Mouse (Mus musculus): ENCODE measurements around the gene Srsf6. TPM values are rescaled to one million over a fixed set of nuclear protein-coding genes. Genes with fewer than 3 reads are reported as not detected.

Gene Srsf6
- total and polyA plus RNA-seq, 2 experiments from 2014 or later = 59.2 to 71.6 TPM

GRCm38 (mm10) chr2:162899880-162900589 is 31.3 kb upstream of the Srsf6 start:
- WGBS = 51% methylated on average over 12 of the region's 12 CpGs

GRCm38 (mm10) chr2:162900590-162900916 is 30.8 kb upstream of the Srsf6 start:
- WGBS = 15% methylated on average over 2 of the region's 2 CpGs
- ATAC-seq (ENCODE audit: insufficient read depth, low read depth) = no peak
- no peaks in the 10 kb centered on the region for H3K4me1 ChIP-seq (ENCODE audit: control insufficient read depth, insufficient read depth)
- H3K27ac ChIP-seq (ENCODE audit: low read depth) = no peak overlapping the region
- no peak for DNase-seq (ENCODE audit: low spot score)
- H3K36me3 ChIP-seq (replicated peaks; ENCODE audit: control insufficient read depth, insufficient read depth, low read length) = no peaks in the 10 kb centered on the region
- H3K4me3 ChIP-seq (ENCODE audit: low read depth, low read length) = no peak overlapping the region
- H3K9me3 ChIP-seq (replicated peaks; ENCODE audit: control insufficient read depth, low read length) = no peaks in the 10 kb centered on the region
- H3K27me3 ChIP-seq (ENCODE audit: control insufficient read depth, insufficient read depth, low read length) = no peaks in the 10 kb centered on the region
- no peak overlapping the region for H3K4me2 ChIP-seq (ENCODE audit: low read depth, low read length)
- no peak overlapping the region for H3K9ac ChIP-seq (replicated peaks; ENCODE audit: low read depth, low read length)
- TF ChIP-seq EP300 (IDR thresholded peaks at IDR 0.05; ENCODE audit: low read depth) (no peak), CTCF (IDR thresholded peaks at IDR 0.05; ENCODE audit: low read depth) (no peak)

More at GRCm38 (mm10) chr2:162899880-162900589, 31.3 kb upstream of the Srsf6 start:
- TF ChIP-seq EP300 (IDR thresholded peaks at IDR 0.05; ENCODE audit: low read depth) (no peak), CTCF (IDR thresholded peaks at IDR 0.05; ENCODE audit: low read depth) (no peak)
- H3K4me1 ChIP-seq (ENCODE audit: control insufficient read depth, insufficient read depth) = no peaks in the 10 kb centered on the region
- no peaks in the 10 kb centered on the region for H3K36me3 ChIP-seq (replicated peaks; ENCODE audit: control insufficient read depth, insufficient read depth, low read length)
- H3K4me2 ChIP-seq (ENCODE audit: low read depth, low read length) = no peak overlapping the region
- DNase-seq (ENCODE audit: low spot score) (no peak), ATAC-seq (ENCODE audit: insufficient read depth, low read depth) (no peak)
- H3K27ac ChIP-seq (ENCODE audit: low read depth) = no peak overlapping the region
- no peaks in the 10 kb centered on the region for H3K27me3 ChIP-seq (ENCODE audit: control insufficient read depth, insufficient read depth, low read length)
- H3K4me3 ChIP-seq (ENCODE audit: low read depth, low read length) = no peak overlapping the region
- H3K9me3 ChIP-seq (replicated peaks; ENCODE audit: control insufficient read depth, low read length) = no peaks in the 10 kb centered on the region
- H3K9ac ChIP-seq (replicated peaks; ENCODE audit: low read depth, low read length) = no peak overlapping the region

- no peak for TF ChIP-seq CTCF (IDR thresholded peaks at IDR 0.05; ENCODE audit: low read depth)
- TF ChIP-seq EP300 (IDR thresholded peaks at IDR 0.05; ENCODE audit: low read depth) = no peak
- no peak for DNase-seq (ENCODE audit: low spot score)
- 59% methylated on average over 4 of the region's 4 CpGs for WGBS
Measured at GRCm38 (mm10) chr2:162905902-162906301, 25.4 kb upstream of the Srsf6 start.

GRCm38 (mm10) chr2:162908052-162908491 is 23.3 kb upstream of the Srsf6 start:
- no peak for ATAC-seq (ENCODE audit: insufficient read depth, low read depth)
- no peaks in the 10 kb centered on the region for H3K9me3 ChIP-seq (replicated peaks; ENCODE audit: control insufficient read depth, low read length)
- H3K36me3 ChIP-seq (replicated peaks; ENCODE audit: control insufficient read depth, insufficient read depth, low read length) = no peaks in the 10 kb centered on the region
- no peak overlapping the region for H3K27ac ChIP-seq (ENCODE audit: low read depth)
- H3K27me3 ChIP-seq (ENCODE audit: control insufficient read depth, insufficient read depth, low read length) = no peaks in the 10 kb centered on the region
- 30% methylated on average over 16 of the region's 16 CpGs for WGBS
- peak overlapping the region; percentile 23; the same call in 1 of the 2 replicates for H3K4me2 ChIP-seq (ENCODE audit: low read depth, low read length)
- no peaks in the 10 kb centered on the region for H3K4me1 ChIP-seq (ENCODE audit: control insufficient read depth, insufficient read depth)
- TF ChIP-seq CTCF (IDR thresholded peaks at IDR 0.05; ENCODE audit: low read depth) (peak; percentile 29; the same call in 1 of the 2 replicates), EP300 (IDR thresholded peaks at IDR 0.05; ENCODE audit: low read depth) (no peak)
- no peak overlapping the region for H3K9ac ChIP-seq (replicated peaks; ENCODE audit: low read depth, low read length)
- H3K4me3 ChIP-seq (ENCODE audit: low read depth, low read length) = no peak overlapping the region
- DNase-seq (ENCODE audit: low spot score) = no peak

More at GRCm38 (mm10) chr2:162905902-162906301, 25.4 kb upstream of the Srsf6 start:
- Histone ChIP-seq H3K4me1 (ENCODE audit: control insufficient read depth, insufficient read depth) (no peaks in the 10 kb centered on the region), H3K27ac (ENCODE audit: low read depth) (no peak overlapping the region), H3K9ac (replicated peaks; ENCODE audit: low read depth, low read length) (no peak overlapping the region), H3K4me2 (ENCODE audit: low read depth, low read length) (no peak overlapping the region), H3K9me3 (replicated peaks; ENCODE audit: control insufficient read depth, low read length) (no peaks in the 10 kb centered on the region), H3K36me3 (replicated peaks; ENCODE audit: control insufficient read depth, insufficient read depth, low read length) (no peaks in the 10 kb centered on the region), H3K4me3 (ENCODE audit: low read depth, low read length) (no peak overlapping the region), H3K27me3 (ENCODE audit: control insufficient read depth, insufficient read depth, low read length) (no peaks in the 10 kb centered on the region)
- no peak for ATAC-seq (ENCODE audit: insufficient read depth, low read depth)

GRCm38 (mm10) chr2:162914040-162914439 is 17.3 kb upstream of the Srsf6 start:
- no peak overlapping the region for H3K9ac ChIP-seq (replicated peaks; ENCODE audit: low read depth, low read length)
- WGBS = 44% methylated on average over 3 of the region's 3 CpGs
- H3K4me2 ChIP-seq (ENCODE audit: low read depth, low read length) = no peak overlapping the region
- no peak for ATAC-seq (ENCODE audit: insufficient read depth, low read depth)
- H3K27ac ChIP-seq (ENCODE audit: low read depth) = no peak overlapping the region
- H3K4me1 ChIP-seq (ENCODE audit: control insufficient read depth, insufficient read depth) = no peaks in the 10 kb centered on the region
- no peaks in the 10 kb centered on the region for H3K9me3 ChIP-seq (replicated peaks; ENCODE audit: control insufficient read depth, low read length)
- peaks cover 9% of the 10 kb centered on the region; the same call in 1 of the 2 replicates for H3K27me3 ChIP-seq (ENCODE audit: control insufficient read depth, insufficient read depth, low read length)
- TF ChIP-seq EP300 (IDR thresholded peaks at IDR 0.05; ENCODE audit: low read depth) = no peak
- TF ChIP-seq CTCF (IDR thresholded peaks at IDR 0.05; ENCODE audit: low read depth) = no peak
- no peak for DNase-seq (ENCODE audit: low spot score)
- no peak overlapping the region for H3K4me3 ChIP-seq (ENCODE audit: low read depth, low read length)
- H3K36me3 ChIP-seq (replicated peaks; ENCODE audit: control insufficient read depth, insufficient read depth, low read length) = no peaks in the 10 kb centered on the region

GRCm38 (mm10) chr2:162914519-162914918 is 16.8 kb upstream of the Srsf6 start:
- H3K4me3 ChIP-seq (ENCODE audit: low read depth, low read length) = no peak overlapping the region
- H3K4me1 ChIP-seq (ENCODE audit: control insufficient read depth, insufficient read depth) = no peaks in the 10 kb centered on the region
- H3K27ac ChIP-seq (ENCODE audit: low read depth) = no peak overlapping the region
- ATAC-seq (ENCODE audit: insufficient read depth, low read depth) = no peak
- TF ChIP-seq CTCF (IDR thresholded peaks at IDR 0.05; ENCODE audit: low read depth) (peak; percentile 59), EP300 (IDR thresholded peaks at IDR 0.05; ENCODE audit: low read depth) (no peak)
- H3K36me3 ChIP-seq (replicated peaks; ENCODE audit: control insufficient read depth, insufficient read depth, low read length) = no peaks in the 10 kb centered on the region
- no peak overlapping the region for H3K9ac ChIP-seq (replicated peaks; ENCODE audit: low read depth, low read length)
- peaks cover 9% of the 10 kb centered on the region; the same call in 1 of the 2 replicates for H3K27me3 ChIP-seq (ENCODE audit: control insufficient read depth, insufficient read depth, low read length)
- peak; percentile 17 for DNase-seq (ENCODE audit: low spot score)
- H3K4me2 ChIP-seq (ENCODE audit: low read depth, low read length) = no peak overlapping the region
- 34% methylated on average over 2 of the region's 2 CpGs for WGBS
- no peaks in the 10 kb centered on the region for H3K9me3 ChIP-seq (replicated peaks; ENCODE audit: control insufficient read depth, low read length)
